Mouse (Mus musculus) hindbrain, embryonic 16.5 days (tissue): ENCODE measurements around the gene Npvf. TPM values are rescaled to one million over a fixed set of nuclear protein-coding genes. Genes with fewer than 3 reads are reported as not detected.
A peak's percentile ranks its signal among the peaks of the same experiment; 100 is the strongest.

Experiments
- ATAC-seq: fragments of 200-750 bp; cut with Nextera tagmentation; 2 replicates; pipeline ENCODE4 v1.8.0; 2017; ENCODE audit warnings: moderate TSS enrichment, moderate library complexity
- H3K27ac ChIP-seq: fragments of 300-500 bp; sonication (generic); 2 replicates; pipeline ENCODE4 v1.5.1; 2014; ENCODE audit warnings: low read depth, mild to moderate bottlenecking, control low read depth, low read length, moderate library complexity
- H3K27me3 ChIP-seq: fragments of 300-500 bp; sonication (generic); replicated peaks from 2 replicates; pipeline ENCODE4 v1.6.1; 2014; ENCODE audit warnings: low read length; ENCODE audit not compliant: control insufficient read depth, insufficient read depth
- H3K36me3 ChIP-seq: fragments of 300-500 bp; sonication (generic); 2 replicates; pipeline ENCODE4 v1.6.1; 2014; ENCODE audit warnings: mild to moderate bottlenecking, low read length, moderate library complexity, mixed read lengths; ENCODE audit not compliant: control insufficient read depth, insufficient read depth
- H3K4me1 ChIP-seq: fragments of 300-500 bp; sonication (generic); 2 replicates; pipeline ENCODE4 v1.6.1; 2014; ENCODE audit warnings: low read depth, low read length; ENCODE audit not compliant: control insufficient read depth, insufficient read depth
- H3K4me2 ChIP-seq: fragments of 300-500 bp; sonication (generic); 2 replicates; pipeline ENCODE4 v1.6.1; 2014; ENCODE audit warnings: mild to moderate bottlenecking, low read length, control low read depth, moderate library complexity
- H3K4me3 ChIP-seq: fragments of 300-500 bp; sonication (generic); 2 replicates; pipeline ENCODE4 v1.5.1; 2014; ENCODE audit warnings: mild to moderate bottlenecking, low read length, control low read depth, moderate library complexity
- H3K9ac ChIP-seq: fragments of 300-500 bp; sonication (generic); 2 replicates; pipeline ENCODE4 v1.6.1; 2014; ENCODE audit warnings: low read depth, mild to moderate bottlenecking, control low read depth, low read length, moderate library complexity
- H3K9me3 ChIP-seq: fragments of 300-500 bp; sonication (generic); 2 replicates; pipeline ENCODE4 v1.6.1; 2014; ENCODE audit warnings: mild to moderate bottlenecking, low read length, moderate library complexity; ENCODE audit not compliant: control insufficient read depth
- WGBS: fragments of 180-500 bp; shearing (Covaris S2); extraction: QIAGEN DNeasy Blood & Tissue Kit; methylation state at CpG from one replicate; pipeline ENCODE4 v1.1.7; 2014; 5-methylcytosine and 5-hydroxymethylcytosine counted together
- polyA plus RNA-seq: library from polyadenylated mRNA; unstranded; fragments of >200 nt; fragmentation: Nextera tagmentation; extraction: Ambion mirVana; gene quantifications from 2 replicates; pipeline ENCODE4 v1.2.1, GENCODE M21; 2015

Gene Npvf
- 0.26 TPM in 1 of 2 replicates, not detected in the other for polyA plus RNA-seq

- WGBS, result 65% methylated on average over 4 of the region's 4 CpGs
- Histone ChIP-seq H3K27ac (no peak within 1 kb of the TSS), H3K9ac (no peak within 1 kb of the TSS), H3K27me3 (no peaks in the 10 kb centered on the region), H3K9me3 (no peaks in the 10 kb centered on the region), H3K36me3 (no peaks in the 10 kb centered on the region), H3K4me2 (no peak within 1 kb of the TSS), H3K4me3 (no peak within 1 kb of the TSS), H3K4me1 (no peaks in the 10 kb centered on the region)
- ATAC-seq, result no peak
Measured at GRCm38 (mm10) chr6:50654356-50654755, at the start of gene Npvf. Gene Npvf (minus strand): TSS chr6:50654439.

DNA sequence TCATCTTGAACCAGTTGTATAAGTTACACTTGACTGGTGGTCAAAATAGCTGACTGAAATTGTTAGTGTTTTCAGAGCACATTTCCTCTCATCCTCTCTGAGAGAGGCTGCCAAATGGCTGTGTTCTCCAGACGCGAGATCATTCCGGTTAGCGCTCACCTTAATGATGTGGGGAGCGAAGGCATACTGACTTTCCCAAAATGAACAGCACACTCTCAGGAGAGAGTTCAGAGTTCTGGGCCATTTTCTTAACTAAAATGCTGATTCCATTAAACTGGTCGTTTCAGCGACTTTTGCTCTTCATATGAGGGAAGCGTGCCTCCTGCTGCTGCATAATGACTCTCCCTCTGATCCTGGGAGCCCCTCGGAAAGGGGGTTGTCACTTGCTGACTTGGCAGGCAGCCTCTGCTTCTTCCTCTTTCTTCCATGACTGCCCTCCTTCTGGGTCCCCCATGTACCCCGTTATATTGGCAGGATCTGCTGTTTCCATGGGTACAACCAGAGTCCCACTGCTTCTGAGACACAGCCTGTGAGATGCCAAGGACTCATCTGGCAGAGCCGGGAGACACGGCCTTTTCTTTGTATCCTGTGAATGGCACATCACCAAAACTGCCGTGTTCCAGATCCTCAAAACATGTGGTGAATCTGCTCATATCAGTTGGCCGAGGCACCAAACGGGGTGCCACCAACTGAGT is 35.0 kb upstream of the Npvf start:
- peaks cover 6% of the 10 kb centered on the region for H3K4me1 ChIP-seq
- H3K4me3 ChIP-seq, result no peak overlapping the region
- H3K27ac ChIP-seq, result peak overlapping the region; percentile 31
- peak overlapping the region; percentile 1; the same call in 1 of the 2 replicates for H3K4me2 ChIP-seq
- H3K9ac ChIP-seq, result no peak overlapping the region
- WGBS, result 29% methylated on average over 15 of the region's 15 CpGs
- no peaks in the 10 kb centered on the region for H3K9me3 ChIP-seq
- H3K27me3 ChIP-seq, result no peaks in the 10 kb centered on the region
- H3K36me3 ChIP-seq, result no peaks in the 10 kb centered on the region
- peak; percentile 98 for ATAC-seq

DNA sequence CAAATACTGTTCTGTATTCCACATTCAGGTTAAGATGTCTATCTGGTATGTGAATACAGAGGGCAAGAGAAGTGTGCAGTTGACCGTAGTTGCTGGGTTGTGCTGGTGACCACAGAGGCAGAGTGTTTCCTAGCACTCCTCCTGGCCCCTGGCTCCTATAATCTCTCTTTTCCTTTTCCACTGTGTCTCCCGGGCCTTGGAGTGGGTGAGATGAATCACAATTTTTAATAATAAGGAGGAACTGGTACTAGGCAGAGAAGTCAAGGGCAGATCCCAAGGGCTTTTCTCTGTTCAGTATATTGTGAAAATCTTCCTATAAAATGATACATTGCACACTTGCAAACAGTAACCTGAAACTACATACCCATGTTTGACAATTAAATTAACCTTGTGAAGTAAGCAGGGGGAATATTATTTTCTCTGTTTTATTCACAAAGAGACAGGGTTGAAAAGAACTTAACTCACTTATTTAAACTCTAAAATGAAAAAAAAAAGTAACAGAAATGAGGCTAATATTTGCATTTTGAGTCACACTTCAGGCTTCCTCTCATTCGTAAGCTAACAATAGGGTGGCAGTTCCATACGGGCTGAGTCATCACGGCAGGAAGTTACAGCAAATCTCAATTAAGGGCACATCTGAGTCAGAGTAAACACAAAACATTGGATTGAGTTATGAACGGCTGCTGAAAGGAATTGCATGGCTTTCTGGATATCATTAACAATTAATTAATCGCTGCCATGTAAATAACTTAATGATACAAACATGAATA is 30.6 kb upstream of the Npvf start:
- WGBS, result 53% methylated on average over 7 of the region's 7 CpGs
- ATAC-seq, result no peak
- no peak overlapping the region for H3K9ac ChIP-seq

DNA sequence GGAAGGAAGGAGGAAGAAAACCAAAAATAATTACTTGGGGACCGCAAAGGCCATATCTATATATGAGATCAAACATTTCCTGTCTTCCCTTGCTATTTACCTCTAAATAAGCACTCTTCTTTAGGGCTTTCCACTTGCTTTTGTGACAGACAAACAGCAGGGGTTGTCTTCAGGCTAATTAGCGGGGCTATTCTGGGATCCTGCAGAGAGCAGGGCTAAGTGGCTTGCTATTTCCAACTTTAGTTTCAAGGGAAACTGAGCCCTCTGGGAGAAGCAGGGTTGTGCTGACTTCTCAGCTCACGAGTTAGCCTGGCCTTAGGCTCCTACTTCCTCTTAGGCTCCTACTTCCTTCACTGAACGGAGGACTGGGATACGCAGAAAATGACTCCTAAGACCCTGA is 27.3 kb upstream of the Npvf start:
- no peak for ATAC-seq
- H3K4me2 ChIP-seq, result no peak overlapping the region
- WGBS, result 45% methylated on average over 5 of the region's 5 CpGs

More for the DNA sequence above, 30.6 kb upstream of the Npvf start:
- no peaks in the 10 kb centered on the region for H3K27me3 ChIP-seq
- no peak overlapping the region for H3K27ac ChIP-seq
- peaks cover 12% of the 10 kb centered on the region for H3K4me1 ChIP-seq
- H3K9me3 ChIP-seq, result no peaks in the 10 kb centered on the region
- no peak overlapping the region for H3K4me2 ChIP-seq
- no peak overlapping the region for H3K4me3 ChIP-seq
- no peaks in the 10 kb centered on the region for H3K36me3 ChIP-seq

DNA sequence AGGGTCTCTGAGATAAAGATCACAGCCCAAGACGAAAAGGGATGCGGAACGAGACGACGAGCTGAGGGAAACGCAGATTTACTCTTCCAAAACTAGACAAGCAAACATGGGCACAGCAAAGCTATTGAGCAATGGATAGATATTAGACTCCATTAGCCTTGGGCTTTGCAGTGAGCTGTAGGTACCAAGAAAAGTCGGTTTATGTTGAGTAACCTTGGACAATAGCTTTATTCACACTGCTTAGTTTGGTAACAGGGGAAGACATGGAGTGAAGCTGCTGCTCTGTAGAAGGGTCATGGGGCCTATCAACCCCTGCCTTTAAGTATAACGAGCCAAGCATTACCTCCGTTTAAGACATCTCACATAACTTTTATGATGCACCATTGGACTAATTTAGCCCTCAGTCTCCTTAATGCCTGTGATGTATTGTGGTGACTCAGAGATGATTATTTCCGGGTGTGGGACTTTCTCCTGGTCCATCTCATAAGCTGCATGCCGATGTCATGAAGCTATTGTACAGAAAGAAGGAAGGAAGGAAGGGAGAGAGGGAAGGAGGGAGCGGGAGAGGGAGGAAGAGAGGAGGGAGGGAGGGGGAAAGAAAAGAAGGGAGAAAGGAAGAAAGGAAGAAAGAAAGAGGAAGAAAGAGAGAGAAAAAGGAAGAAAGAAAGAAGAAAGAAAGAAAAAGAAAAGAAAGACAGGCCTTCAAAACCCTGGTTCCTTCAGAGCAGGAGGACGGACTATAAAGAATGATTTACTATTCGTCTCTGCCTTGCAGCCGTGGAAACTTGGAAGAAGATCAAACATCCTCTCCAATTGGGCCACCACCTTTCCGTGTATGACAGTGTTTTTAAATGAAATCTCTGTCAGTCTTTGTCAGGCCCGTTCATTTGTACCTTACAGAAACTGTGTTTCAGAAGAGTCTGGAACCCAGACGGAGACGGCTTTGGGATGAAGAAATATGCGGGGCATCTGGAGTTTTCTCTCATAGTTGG is 26.3 kb upstream of the Npvf start:
- no peaks in the 10 kb centered on the region for H3K27me3 ChIP-seq
- no peak for ATAC-seq
- no peak overlapping the region for H3K9ac ChIP-seq
- no peaks in the 10 kb centered on the region for H3K9me3 ChIP-seq
- no peaks in the 10 kb centered on the region for H3K36me3 ChIP-seq
- H3K4me1 ChIP-seq, result peaks cover 6% of the 10 kb centered on the region; the same call in 1 of the 2 replicates
- WGBS, result 61% methylated on average over 20 of the region's 20 CpGs
- no peak overlapping the region for H3K27ac ChIP-seq
- H3K4me3 ChIP-seq, result no peak overlapping the region
- no peak overlapping the region for H3K4me2 ChIP-seq

More for the DNA sequence above, 27.3 kb upstream of the Npvf start:
- H3K9me3 ChIP-seq, result no peaks in the 10 kb centered on the region
- H3K9ac ChIP-seq, result no peak overlapping the region
- H3K4me1 ChIP-seq, result peaks cover 6% of the 10 kb centered on the region; the same call in 1 of the 2 replicates
- H3K27me3 ChIP-seq, result no peaks in the 10 kb centered on the region
- H3K36me3 ChIP-seq, result no peaks in the 10 kb centered on the region
- H3K27ac ChIP-seq, result no peak overlapping the region
- no peak overlapping the region for H3K4me3 ChIP-seq

GRCm38 (mm10) chr6:50679486-50679828 is 25.2 kb upstream of the Npvf start:
- Histone ChIP-seq H3K4me3 (no peak overlapping the region), H3K4me1 (peaks cover 6% of the 10 kb centered on the region; the same call in 1 of the 2 replicates), H3K4me2 (no peak overlapping the region), H3K9ac (no peak overlapping the region), H3K27ac (no peak overlapping the region), H3K36me3 (no peaks in the 10 kb centered on the region), H3K27me3 (no peaks in the 10 kb centered on the region), H3K9me3 (no peaks in the 10 kb centered on the region)
- peak; percentile 71 for ATAC-seq
- 86% methylated on average over 2 of the region's 2 CpGs for WGBS

DNA sequence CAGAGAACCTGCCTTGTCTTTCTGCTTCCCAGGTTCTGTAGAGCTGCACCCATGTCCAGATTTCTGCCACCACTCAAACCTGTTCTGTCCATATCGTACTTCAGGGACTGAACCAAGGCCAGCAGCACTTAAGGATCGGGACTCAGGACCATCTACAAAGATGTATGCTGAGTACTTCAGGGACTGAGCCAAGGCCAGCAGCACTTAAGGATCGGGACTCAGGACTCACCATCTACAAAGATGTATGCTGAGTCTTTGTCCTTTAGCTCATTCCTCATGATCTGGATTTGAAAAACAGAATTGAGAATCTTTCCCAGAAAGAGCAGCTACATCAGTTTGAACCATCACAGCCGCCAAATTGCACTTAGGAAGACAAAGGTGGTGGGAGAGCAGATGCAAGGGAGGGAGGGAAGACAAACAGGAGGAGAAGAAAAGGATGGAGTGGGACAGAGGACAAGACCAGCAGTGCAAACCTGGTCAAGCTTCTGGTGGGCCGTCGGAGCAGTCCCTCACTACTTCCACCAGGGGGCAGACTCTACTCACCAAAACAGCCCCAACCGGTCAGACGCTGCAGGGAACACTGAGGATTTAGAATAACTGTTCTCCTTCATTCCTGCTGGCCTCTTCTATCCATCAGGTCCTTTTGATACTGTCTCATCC is 24.7 kb upstream of the Npvf start:
- 27% methylated on average over 8 of the region's 8 CpGs for WGBS
- peak; percentile 90 for ATAC-seq
- H3K4me1 ChIP-seq, result peaks cover 6% of the 10 kb centered on the region; the same call in 1 of the 2 replicates
- no peaks in the 10 kb centered on the region for H3K27me3 ChIP-seq
- no peak overlapping the region for H3K4me3 ChIP-seq
- H3K9me3 ChIP-seq, result no peaks in the 10 kb centered on the region
- H3K27ac ChIP-seq, result no peak overlapping the region
- H3K36me3 ChIP-seq, result no peaks in the 10 kb centered on the region
- H3K4me2 ChIP-seq, result no peak overlapping the region
- H3K9ac ChIP-seq, result no peak overlapping the region

DNA sequence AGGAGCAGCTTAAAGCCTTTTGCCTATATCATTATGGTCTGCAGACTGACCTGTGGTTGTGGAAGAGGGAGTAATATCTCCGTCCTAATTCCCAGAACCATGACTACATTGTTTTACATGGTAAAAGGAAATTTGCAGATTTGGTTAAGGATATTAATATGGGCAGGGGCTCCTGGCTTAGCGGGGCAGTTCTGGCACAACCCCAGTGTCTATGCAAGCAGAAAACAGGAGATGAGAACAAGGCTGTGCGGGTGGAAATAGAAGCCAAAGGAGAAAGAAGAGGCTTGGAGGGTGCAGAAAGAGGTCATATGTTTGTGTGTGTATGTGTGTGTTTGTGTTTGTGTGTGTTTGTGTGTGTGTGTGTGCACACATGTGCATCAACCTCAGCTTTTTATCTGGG is 17.0 kb upstream of the Npvf start:
- H3K9ac ChIP-seq, result no peak overlapping the region
- H3K36me3 ChIP-seq, result no peaks in the 10 kb centered on the region
- H3K27ac ChIP-seq, result no peak overlapping the region
- no peak overlapping the region for H3K4me3 ChIP-seq
- H3K4me2 ChIP-seq, result no peak overlapping the region
- no peaks in the 10 kb centered on the region for H3K27me3 ChIP-seq
- H3K9me3 ChIP-seq, result no peaks in the 10 kb centered on the region
- WGBS, result 86% methylated on average over 3 of the region's 3 CpGs
- no peaks in the 10 kb centered on the region for H3K4me1 ChIP-seq
- ATAC-seq, result no peak
